Mouse (Mus musculus): ENCODE data around the gene Bicra.

- TF ChIP-seq POLR2A (IDR thresholded peaks at IDR 0.05; ENCODE audit: control insufficient read depth, low read depth, low read length) (no peak), CTCF (IDR thresholded peaks at IDR 0.05; ENCODE audit: control insufficient read depth, insufficient read depth, insufficient replicate concordance, low read depth, low read length) (no peak)
Observed at GRCm38 (mm10) chr7:15963798-15964652, 83.7 kb downstream of the Bicra start.
